In the genomic region with DNA sequence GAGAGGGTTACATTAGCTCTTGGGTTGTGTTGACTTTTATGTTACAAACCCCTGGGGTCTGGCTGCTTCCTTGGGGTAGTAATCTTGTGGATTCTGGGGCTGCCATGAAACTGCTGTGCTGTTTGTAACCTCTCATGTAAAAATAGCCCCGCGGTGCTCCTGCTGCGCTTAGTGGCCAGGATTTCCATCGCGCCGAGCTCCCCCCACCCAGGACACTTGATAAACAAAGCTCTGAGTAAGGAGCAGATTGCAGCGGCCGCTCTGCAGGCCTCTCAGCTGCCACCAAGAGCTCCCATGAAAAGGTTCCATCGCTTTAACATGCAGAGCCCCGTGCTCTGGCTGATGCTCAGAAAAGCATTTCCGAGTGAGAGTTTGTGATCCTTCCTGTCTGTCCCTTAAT, we compare ENCODE assay signal across 8 mouse cellular contexts. TPM values are rescaled to one million over a fixed set of nuclear protein-coding genes. Genes with fewer than 3 reads are reported as not detected.
DNase-seq lines count a peak whose midpoint lies in the region; ATAC-seq lines count a peak whose summit lies in the region.

No protein-coding gene starts in this region.

- H3K27me3 ChIP-seq in heart, embryonic 12.5 days (replicated peaks), result no peaks in the 10 kb centered on the region
- H3K27me3 ChIP-seq in limb, embryonic 11.5 days (ENCODE audit: control insufficient read depth, insufficient read depth, low read length), result no peaks in the 10 kb centered on the region
- H3K27me3 ChIP-seq in midbrain, embryonic 16.5 days (ENCODE audit: control insufficient read depth, insufficient read depth, low read depth, low read length), result no peaks in the 10 kb centered on the region

- intact Hi-C loops in left cerebral cortex, postnatal 25 days (cut with DNase I), result no loop called here

- no peak for ATAC-seq in heart, embryonic 12.5 days (ENCODE audit: insufficient number of reproducible peaks, low FRiP score)
- ATAC-seq in limb, embryonic 11.5 days (ENCODE audit: insufficient number of reproducible peaks, low FRiP score, low TSS enrichment, low read depth), result no peak
- ATAC-seq in midbrain, embryonic 16.5 days, result no peak

- H3K9ac ChIP-seq in heart, embryonic 12.5 days, result peak overlapping the region; percentile 50
- peak overlapping the region; percentile 18; the same call in 1 of the 2 replicates for H3K9ac ChIP-seq in limb, embryonic 11.5 days (ENCODE audit: low read length)
- H3K9ac ChIP-seq in midbrain, embryonic 16.5 days (ENCODE audit: low read depth, low read length), result peak overlapping the region; percentile 49

- DNase-seq in right cerebral cortex, postnatal 10 days (ENCODE audit: low spot score in 2 of 2), result peak; percentile 39 to 50
- no peak for DNase-seq in right cerebral cortex, adult 2 months (ENCODE audit: low spot score in 2 of 2)
- peak; percentile 40 for DNase-seq in embryo, embryonic 10 days (ENCODE audit: low spot score)
- peak; percentile 37 for DNase-seq in limb, embryonic 11.5 days (ENCODE audit: low spot score)
- DNase-seq in left cerebral cortex, postnatal 25 days (ENCODE audit: low spot score in 2 of 2), result no peak
- no peak for DNase-seq in left cerebral cortex, adult 9 months (ENCODE audit: low spot score in 2 of 2)

- H3K4me2 ChIP-seq in heart, embryonic 12.5 days, result peak overlapping the region; percentile 67
- H3K4me2 ChIP-seq in limb, embryonic 11.5 days (ENCODE audit: low read depth, severe bottlenecking), result peak overlapping the region; percentile 24; the same call in 1 of the 2 replicates
- peak overlapping the region; percentile 59 for H3K4me2 ChIP-seq in midbrain, embryonic 16.5 days (ENCODE audit: low read length)

- no peaks in the 10 kb centered on the region for H3K36me3 ChIP-seq in heart, embryonic 12.5 days
- H3K36me3 ChIP-seq in limb, embryonic 11.5 days (ENCODE audit: control insufficient read depth, insufficient read depth, low read length), result no peaks in the 10 kb centered on the region; the same call in 1 of the 2 replicates
- no peaks in the 10 kb centered on the region for H3K36me3 ChIP-seq in midbrain, embryonic 16.5 days (ENCODE audit: control insufficient read depth, insufficient read depth, low read length)

- H3K9me3 ChIP-seq in heart, embryonic 12.5 days (replicated peaks), result no peaks in the 10 kb centered on the region
- no peaks in the 10 kb centered on the region for H3K9me3 ChIP-seq in limb, embryonic 11.5 days (ENCODE audit: control insufficient read depth, low read length)
- H3K9me3 ChIP-seq in midbrain, embryonic 16.5 days (replicated peaks; ENCODE audit: control insufficient read depth, low read length, poor library complexity, severe bottlenecking), result no peaks in the 10 kb centered on the region

- 0 out of 2 replicates have a peak overlapping the region, but pooled peaks have one; percentile 6 for H3K4me3 ChIP-seq in heart, embryonic 12.5 days
- H3K4me3 ChIP-seq in limb, embryonic 11.5 days (ENCODE audit: low read depth, low read length), result no peak overlapping the region
- H3K4me3 ChIP-seq in midbrain, embryonic 16.5 days (ENCODE audit: low read depth, low read length), result no peak overlapping the region

- 2% methylated on average over 11 of the region's 11 CpGs for WGBS in heart, embryonic 12.5 days
- WGBS in limb, embryonic 11.5 days, result 7% methylated on average over 11 of the region's 11 CpGs
- WGBS in midbrain, embryonic 16.5 days, result 1% methylated on average over 11 of the region's 11 CpGs

- H3K4me1 ChIP-seq in heart, embryonic 12.5 days (replicated peaks), result peaks cover 34% of the 10 kb centered on the region
- H3K4me1 ChIP-seq in limb, embryonic 11.5 days (ENCODE audit: control insufficient read depth, insufficient read depth, low read length), result peaks cover 6% of the 10 kb centered on the region; the same call in 1 of the 2 replicates
- H3K4me1 ChIP-seq in midbrain, embryonic 16.5 days (ENCODE audit: control insufficient read depth, insufficient read depth, low read length), result peaks cover 45% of the 10 kb centered on the region

- peak overlapping the region; percentile 86 for H3K27ac ChIP-seq in heart, embryonic 12.5 days (ENCODE audit: poor library complexity, severe bottlenecking)
- H3K27ac ChIP-seq in limb, embryonic 11.5 days (replicated peaks; ENCODE audit: low read depth, low read length), result no peak overlapping the region
- H3K27ac ChIP-seq in midbrain, embryonic 16.5 days (ENCODE audit: low read length), result peak overlapping the region; percentile 97

RNA-seq across cellular contexts. Expression of a gene that starts 22.1 kb away (rescaled TPM):
- polyA plus RNA-seq in heart, embryonic 12.5 days (2016; fragmentation: Nextera tagmentation; extraction: Ambion mirVana), result 11.8 and 13.4 TPM in 2 replicates
- polyA plus RNA-seq in limb, embryonic 11.5 days (2014; fragmentation: Nextera tagmentation; extraction: Ambion mirVana), result 6.9 and 7.6 TPM in 2 replicates
- 22.7 and 25.3 TPM in 2 replicates for polyA plus RNA-seq in midbrain, embryonic 16.5 days (2015; fragmentation: Nextera tagmentation; extraction: Ambion mirVana)
- 10 to 100 TPM; 34.3 to 39.3 TPM for total RNA-seq in left cerebral cortex, postnatal 25 days (2021)

Comparison
In these comparisons a context has a peak if more than half of its experiments do, and no peak if none do; other contexts are left out.
1. DNase-seq: peak in right cerebral cortex, postnatal 10 days (2 of 2), embryo, embryonic 10 days (single experiment) and limb, embryonic 11.5 days (single experiment); none in right cerebral cortex, adult 2 months (0 of 2), left cerebral cortex, postnatal 25 days (0 of 2) and left cerebral cortex, adult 9 months (0 of 2).
2. Peak in every context shown above with its lines, with median percentiles within 50 percentile points of each other: H3K4me2 ChIP-seq and H3K9ac ChIP-seq.